Mouse (Mus musculus) CD8-positive naive resting alpha-beta T cell, adult 2 months (primary cell): Measurements from ENCODE around the gene Zbtb14.

Experiments used
- DNase-seq, 2 experiments: peaks; one replicate each; pipeline ENCODE4 v3.0.0; 2022; ENCODE audit warnings: low read depth in 2 of 2, low spot score in 2 of 2

The Zbtb14 gene

DNA sequence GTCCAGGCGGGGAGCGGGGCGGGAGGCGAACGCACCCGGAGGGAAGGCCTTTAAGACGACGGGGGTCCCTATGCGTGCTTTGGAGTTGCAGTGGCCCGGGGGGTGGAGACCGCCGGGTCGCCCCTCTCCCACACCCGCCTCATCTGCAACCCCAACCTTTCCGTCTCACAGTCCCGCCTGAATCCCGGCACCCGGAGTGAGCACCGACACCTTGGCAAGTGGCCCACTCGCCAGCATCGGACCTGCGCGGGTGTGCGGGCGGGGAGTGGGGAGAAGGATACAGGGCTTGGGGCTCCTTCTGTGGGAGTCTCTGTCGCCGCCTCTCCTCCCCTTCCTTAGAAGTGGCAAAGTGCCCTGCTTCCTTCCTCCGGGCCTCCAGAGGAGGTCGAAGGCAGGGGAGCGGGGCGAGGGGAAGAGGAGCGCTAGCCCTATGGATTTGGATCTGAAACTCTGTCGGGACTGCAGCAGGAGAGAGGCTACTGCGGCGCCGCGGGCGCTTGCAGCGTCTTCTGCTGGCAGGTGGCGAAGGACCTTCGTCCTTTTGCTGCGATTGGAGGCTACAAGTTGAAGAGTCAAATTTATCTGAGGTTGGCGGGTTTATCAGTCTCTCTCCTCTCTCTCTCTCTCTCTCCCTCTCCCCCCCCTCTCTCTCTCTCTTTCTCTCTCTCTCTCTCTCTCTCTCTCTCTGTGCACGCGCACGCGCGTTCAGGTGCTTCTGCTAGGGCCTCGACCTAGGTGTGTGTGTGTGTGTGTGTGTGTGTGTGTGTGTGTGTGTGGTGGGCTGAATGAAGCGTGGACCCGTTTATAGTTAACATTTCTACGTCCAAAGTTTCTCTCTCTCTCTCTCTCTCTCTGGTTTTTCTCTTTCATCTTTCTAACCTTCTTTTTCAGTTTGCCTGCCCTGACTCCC is 57.0 kb downstream of the Zbtb14 start:
- DNase-seq = no peak
